Mouse (Mus musculus) embryonic facial prominence, embryonic 15.5 days (tissue): ENCODE results near the gene Zfp423. TPM values are rescaled to one million over a fixed set of nuclear protein-coding genes. Genes with fewer than 3 reads are reported as not detected.

Experiments used
- ATAC-seq: fragments of 200-750 bp; cut with Nextera tagmentation; 2 replicates; pipeline ENCODE4 v1.8.0; 2017; ENCODE audit warnings: low read depth, moderate TSS enrichment; ENCODE audit not compliant: insufficient number of reproducible peaks, low FRiP score, low TSS enrichment
- H3K27ac ChIP-seq: fragments of 300-500 bp; sonication (generic); replicated peaks from 2 replicates; pipeline ENCODE4 v1.5.1; 2015; ENCODE audit warnings: mild to moderate bottlenecking, inconsistent platforms
- H3K27me3 ChIP-seq: fragments of 300-500 bp; sonication (generic); 2 replicates; pipeline ENCODE4 v1.6.1; 2015; ENCODE audit warnings: inconsistent platforms
- H3K36me3 ChIP-seq: fragments of 300-500 bp; sonication (generic); 2 replicates; pipeline ENCODE4 v1.6.1; 2015; ENCODE audit warnings: mild to moderate bottlenecking, inconsistent platforms
- H3K4me1 ChIP-seq: fragments of 300-500 bp; sonication (generic); 2 replicates; pipeline ENCODE4 v1.6.1; 2015; ENCODE audit warnings: inconsistent platforms
- H3K4me2 ChIP-seq: fragments of 300-500 bp; sonication (generic); replicated peaks from 2 replicates; pipeline ENCODE4 v1.6.1; 2015; ENCODE audit warnings: mild to moderate bottlenecking, inconsistent platforms
- H3K4me3 ChIP-seq: fragments of 300-500 bp; sonication (generic); replicated peaks from 2 replicates; pipeline ENCODE4 v1.5.1; 2015; ENCODE audit warnings: mild to moderate bottlenecking, inconsistent platforms
- H3K9ac ChIP-seq: fragments of 300-500 bp; sonication (generic); 2 replicates; pipeline ENCODE4 v1.6.1; 2015; ENCODE audit warnings: inconsistent platforms
- H3K9me3 ChIP-seq: fragments of 300-500 bp; sonication (generic); replicated peaks from 2 replicates; pipeline ENCODE4 v1.6.1; 2016; ENCODE audit warnings: inconsistent platforms
- WGBS: fragments of 180-500 bp; shearing (Covaris S2); methylation state at CpG from one replicate; pipeline ENCODE4 v1.1.7; 2015; 5-methylcytosine and 5-hydroxymethylcytosine counted together
- polyA plus RNA-seq: library from polyadenylated mRNA; unstranded; fragments of >200 nt; fragmentation: Nextera tagmentation; extraction: Ambion mirVana; gene quantifications from 2 replicates; pipeline ENCODE4 v1.2.1, GENCODE M21; 2015

Gene Zfp423
- polyA plus RNA-seq, 1 experiment from 2014 or later, result 20.5 TPM

DNA sequence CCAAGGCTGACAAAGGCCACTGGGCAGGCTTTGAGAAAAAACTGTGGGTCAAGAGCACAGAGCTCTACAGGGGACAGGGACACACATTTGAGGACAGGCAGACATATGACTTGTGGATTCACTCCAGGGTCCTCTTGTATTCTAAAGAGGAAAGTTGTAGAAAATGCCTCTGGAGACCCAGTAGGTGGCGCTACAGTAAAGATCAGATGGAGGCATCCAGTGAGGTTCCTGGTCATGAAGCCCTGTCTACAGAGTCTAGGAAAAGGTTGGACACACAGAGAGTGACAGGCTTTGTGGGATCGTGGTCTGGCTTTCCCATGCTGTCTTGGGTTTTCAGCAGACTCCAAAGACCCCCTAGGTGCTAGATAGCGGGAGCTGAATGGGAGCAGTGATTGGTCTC, 318.5 kb downstream of the Zfp423 start:
- H3K27me3 ChIP-seq, result no peaks in the 10 kb centered on the region
- peaks cover 14% of the 10 kb centered on the region for H3K4me1 ChIP-seq
- no peak overlapping the region for H3K4me2 ChIP-seq
- H3K4me3 ChIP-seq, result no peak overlapping the region
- no peak for ATAC-seq
- H3K9ac ChIP-seq, result no peak overlapping the region
- H3K27ac ChIP-seq, result no peak overlapping the region
- no peaks in the 10 kb centered on the region for H3K36me3 ChIP-seq
- 42% methylated on average over 3 of the region's 3 CpGs for WGBS
- no peaks in the 10 kb centered on the region for H3K9me3 ChIP-seq

DNA sequence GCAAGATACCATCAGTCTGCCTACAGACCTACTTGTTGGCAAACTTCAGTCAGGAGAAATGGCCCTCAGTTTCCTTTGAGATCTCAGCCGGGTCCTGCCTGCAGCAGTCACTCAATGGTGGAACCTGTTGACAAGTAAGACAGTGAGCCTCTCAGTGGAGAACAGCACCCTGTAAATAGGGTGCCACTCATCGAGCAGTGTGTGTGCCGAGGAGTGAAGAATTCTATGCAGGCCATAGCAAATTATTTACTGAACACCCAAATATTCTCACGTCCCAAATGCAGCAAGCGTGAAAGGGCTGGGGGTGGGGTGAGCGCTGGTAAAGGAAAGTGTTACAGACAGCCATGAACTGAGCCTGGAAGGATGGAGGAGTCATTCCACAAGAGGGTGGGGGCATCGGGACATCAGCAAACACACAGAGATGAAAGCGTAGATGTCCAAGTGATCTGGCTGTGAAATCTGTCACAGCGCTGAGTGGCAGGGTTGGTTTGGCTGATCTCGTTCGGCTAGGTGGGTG, 323.1 kb downstream of the Zfp423 start:
- no peak overlapping the region for H3K4me3 ChIP-seq
- H3K27ac ChIP-seq, result no peak overlapping the region
- WGBS, result 76% methylated on average over 11 of the region's 11 CpGs
- no peaks in the 10 kb centered on the region for H3K27me3 ChIP-seq
- H3K4me1 ChIP-seq, result 0 out of 2 replicates have a peak, but pooled peaks cover 3% of the 10 kb centered on the region
- no peak overlapping the region for H3K4me2 ChIP-seq
- H3K9me3 ChIP-seq, result no peaks in the 10 kb centered on the region
- no peak overlapping the region for H3K9ac ChIP-seq
- H3K36me3 ChIP-seq, result no peaks in the 10 kb centered on the region
- no peak for ATAC-seq

DNA sequence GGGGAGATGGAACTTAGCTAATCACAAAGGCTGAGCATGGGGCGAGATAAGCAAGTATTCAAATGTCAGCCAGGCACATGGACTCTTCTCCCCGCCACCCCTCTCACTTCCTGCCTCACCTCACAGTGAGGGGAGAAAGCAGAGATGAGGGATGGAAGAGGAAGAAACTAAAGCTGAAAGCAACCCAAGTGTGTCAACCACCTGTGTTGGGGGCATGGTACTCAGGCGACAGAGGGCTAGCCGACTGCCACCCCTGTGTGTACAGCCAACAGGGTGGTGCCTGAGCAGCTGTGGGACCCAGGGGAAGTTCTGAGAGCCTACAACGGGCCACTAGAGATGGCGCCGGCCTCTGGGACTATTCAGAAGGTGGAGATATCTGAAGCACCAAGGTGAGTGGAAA, 327.6 kb downstream of the Zfp423 start:
- WGBS, result 86% methylated on average over 7 of the region's 7 CpGs
- Histone ChIP-seq H3K4me3 (no peak overlapping the region), H3K9ac (no peak overlapping the region), H3K4me1 (no peaks in the 10 kb centered on the region), H3K4me2 (no peak overlapping the region), H3K9me3 (no peaks in the 10 kb centered on the region), H3K27ac (no peak overlapping the region), H3K27me3 (no peaks in the 10 kb centered on the region), H3K36me3 (no peaks in the 10 kb centered on the region)
- no peak for ATAC-seq

DNA sequence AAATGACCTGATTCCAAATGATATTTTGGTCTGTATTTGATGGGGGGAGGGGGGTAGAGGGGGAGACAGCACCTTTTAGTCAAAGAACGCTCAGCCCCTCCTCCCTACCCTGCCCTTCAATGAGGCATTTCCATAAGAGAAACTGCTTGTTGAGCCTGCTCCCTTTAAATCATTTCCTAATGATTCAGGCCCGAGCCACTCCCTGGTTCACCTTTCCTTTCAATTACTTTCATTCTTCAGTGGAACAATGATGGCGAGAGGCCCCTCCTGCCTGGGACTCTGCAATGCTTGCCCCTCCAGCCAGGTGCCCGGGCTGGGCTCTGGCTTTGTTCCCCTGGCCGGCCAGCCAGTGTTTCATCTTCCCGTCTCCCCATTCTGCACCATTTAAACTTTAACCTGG, 329.7 kb downstream of the Zfp423 start:
- WGBS, result 42% methylated on average over 6 of the region's 6 CpGs
- no peak overlapping the region for H3K4me3 ChIP-seq
- ATAC-seq, result no peak

DNA sequence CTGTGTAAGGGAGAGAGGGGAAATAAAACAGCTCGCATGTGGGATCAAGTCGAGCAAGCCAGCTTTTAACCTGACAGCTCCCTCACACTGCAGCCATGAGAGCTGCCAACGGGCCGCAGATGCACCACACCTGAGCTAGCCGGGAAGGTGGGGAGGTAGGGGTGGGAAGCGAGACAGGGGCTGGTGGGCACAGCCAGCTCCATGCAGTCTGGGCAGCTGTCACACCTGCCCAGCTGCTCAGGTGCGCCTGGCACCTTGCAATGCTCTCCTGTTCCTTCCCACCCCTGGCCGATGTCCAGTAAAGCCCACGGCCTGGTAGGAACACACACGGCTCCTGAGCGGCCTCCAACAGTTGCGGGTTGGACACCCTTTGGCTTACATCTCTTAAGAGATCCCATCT, 338.2 kb downstream of the Zfp423 start:
- H3K9ac ChIP-seq, result no peak overlapping the region
- 0 out of 2 replicates have a peak, but pooled peaks cover 3% of the 10 kb centered on the region for H3K4me1 ChIP-seq
- H3K4me2 ChIP-seq, result no peak overlapping the region
- 76% methylated on average over 12 of the region's 12 CpGs for WGBS
- no peaks in the 10 kb centered on the region for H3K27me3 ChIP-seq
- no peaks in the 10 kb centered on the region for H3K9me3 ChIP-seq
- H3K27ac ChIP-seq, result no peak overlapping the region
- no peak overlapping the region for H3K4me3 ChIP-seq
- no peak for ATAC-seq
- H3K36me3 ChIP-seq, result no peaks in the 10 kb centered on the region

More for the DNA sequence above, 329.7 kb downstream of the Zfp423 start:
- no peaks in the 10 kb centered on the region for H3K9me3 ChIP-seq
- no peaks in the 10 kb centered on the region for H3K4me1 ChIP-seq
- no peaks in the 10 kb centered on the region for H3K27me3 ChIP-seq
- H3K4me2 ChIP-seq, result no peak overlapping the region
- no peaks in the 10 kb centered on the region for H3K36me3 ChIP-seq
- no peak overlapping the region for H3K27ac ChIP-seq
- no peak overlapping the region for H3K9ac ChIP-seq

DNA sequence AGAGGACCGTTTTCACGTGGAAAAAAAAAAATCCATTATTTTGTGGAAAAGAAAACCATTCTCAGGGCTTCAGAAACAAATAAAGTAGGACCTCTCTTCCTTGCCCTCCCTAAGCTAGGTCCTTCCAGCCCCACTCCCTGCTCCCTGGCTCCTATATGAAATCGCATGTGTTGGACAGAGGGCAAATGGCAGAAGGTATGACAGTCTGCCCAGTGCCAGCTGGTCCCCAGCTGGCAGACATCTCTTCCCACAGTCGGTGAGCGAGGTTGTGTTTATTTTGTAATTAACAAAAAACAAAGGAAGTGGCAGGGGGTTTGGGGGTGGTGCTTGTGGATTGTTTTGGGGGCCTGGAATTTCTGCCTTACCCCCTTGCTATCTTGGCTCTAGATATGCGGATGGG, 339.2 kb downstream of the Zfp423 start:
- Histone ChIP-seq H3K4me1 (0 out of 2 replicates have a peak, but pooled peaks cover 3% of the 10 kb centered on the region), H3K27me3 (no peaks in the 10 kb centered on the region), H3K9ac (no peak overlapping the region), H3K36me3 (no peaks in the 10 kb centered on the region), H3K4me3 (no peak overlapping the region), H3K9me3 (no peaks in the 10 kb centered on the region), H3K27ac (no peak overlapping the region), H3K4me2 (no peak overlapping the region)
- no peak for ATAC-seq
- 63% methylated on average over 6 of the region's 6 CpGs for WGBS

DNA sequence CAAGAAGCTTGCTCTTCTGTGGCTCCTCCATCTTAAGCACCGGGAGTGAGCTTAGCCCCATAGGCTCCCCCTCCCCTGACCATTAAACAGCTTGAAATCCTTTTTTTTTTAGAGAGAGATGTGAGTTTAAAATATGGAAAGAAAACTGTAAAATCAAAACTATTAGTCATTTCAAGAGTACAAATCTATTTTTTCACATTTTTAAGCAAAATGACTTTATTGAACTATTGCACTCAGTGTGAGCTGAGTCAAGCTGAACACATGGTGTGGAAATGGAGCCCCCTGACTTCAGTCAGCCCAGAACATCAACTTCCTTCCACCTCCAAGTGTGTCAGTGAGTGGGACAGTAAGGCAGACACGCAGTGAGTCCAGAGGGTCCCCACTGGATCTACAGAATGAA, 339.9 kb downstream of the Zfp423 start:
- no peak for ATAC-seq
- WGBS, result 67% methylated on average over 2 of the region's 2 CpGs

DNA sequence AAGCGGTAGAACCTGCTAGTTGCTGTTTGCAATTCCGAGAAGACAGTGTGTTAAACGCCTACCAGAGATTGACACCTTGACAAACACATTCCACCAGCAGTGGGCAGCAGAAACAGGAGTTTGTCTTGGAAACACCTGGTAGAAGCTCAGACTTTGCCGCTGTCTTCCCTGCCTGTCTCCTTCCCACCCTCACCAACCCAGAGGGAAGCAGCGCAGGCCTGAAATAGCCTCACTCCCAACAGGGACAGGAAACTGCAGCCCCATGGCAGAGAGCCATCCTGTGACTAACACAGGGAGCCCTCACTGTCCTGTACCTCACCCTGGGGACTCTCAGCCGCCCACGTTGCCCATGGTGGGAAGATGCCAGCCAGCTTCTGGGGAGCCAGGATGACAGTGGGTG, 340.3 kb downstream of the Zfp423 start:
- no peak for ATAC-seq
- Histone ChIP-seq H3K4me3 (no peak overlapping the region), H3K27ac (no peak overlapping the region), H3K9ac (no peak overlapping the region), H3K9me3 (no peaks in the 10 kb centered on the region), H3K27me3 (no peaks in the 10 kb centered on the region), H3K4me2 (no peak overlapping the region), H3K36me3 (no peaks in the 10 kb centered on the region), H3K4me1 (0 out of 2 replicates have a peak, but pooled peaks cover 3% of the 10 kb centered on the region)
- WGBS, result 48% methylated on average over 7 of the region's 7 CpGs

More for the DNA sequence above, 339.9 kb downstream of the Zfp423 start:
- H3K4me3 ChIP-seq, result no peak overlapping the region
- H3K4me2 ChIP-seq, result no peak overlapping the region
- H3K27ac ChIP-seq, result no peak overlapping the region
- 0 out of 2 replicates have a peak, but pooled peaks cover 3% of the 10 kb centered on the region for H3K4me1 ChIP-seq
- no peaks in the 10 kb centered on the region for H3K27me3 ChIP-seq
- H3K36me3 ChIP-seq, result no peaks in the 10 kb centered on the region
- H3K9me3 ChIP-seq, result no peaks in the 10 kb centered on the region
- no peak overlapping the region for H3K9ac ChIP-seq

DNA sequence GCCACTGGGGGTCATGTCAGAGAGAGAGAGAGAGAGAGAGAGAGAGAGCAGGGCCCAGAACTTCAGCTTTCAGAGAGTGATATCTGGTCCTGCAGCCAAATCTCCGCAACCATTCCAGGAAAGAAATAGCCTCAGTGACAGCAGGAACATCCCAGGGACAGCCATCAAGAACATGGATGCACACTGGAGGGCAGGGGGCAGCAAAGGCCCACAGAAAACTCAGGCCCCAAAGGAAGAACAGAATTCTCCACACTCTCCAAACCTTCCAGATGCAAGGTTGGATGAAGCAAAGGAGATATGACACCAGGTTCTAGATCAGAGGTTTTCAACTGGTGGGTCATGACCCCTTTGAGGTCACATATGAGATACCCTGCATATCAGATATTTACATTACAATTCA, 345.7 kb downstream of the Zfp423 start:
- no peak for ATAC-seq
- WGBS, result 86% methylated on average over 1 of the region's 1 CpGs
- Histone ChIP-seq H3K36me3 (no peaks in the 10 kb centered on the region), H3K9ac (no peak overlapping the region), H3K27me3 (no peaks in the 10 kb centered on the region), H3K4me3 (no peak overlapping the region), H3K4me1 (no peaks in the 10 kb centered on the region), H3K9me3 (no peaks in the 10 kb centered on the region), H3K27ac (no peak overlapping the region), H3K4me2 (no peak overlapping the region)

Other genes with a start within 250 kb of the Zfp423 start
- gene Cnep1r1, start 159.2 kb upstream of the Zfp423 start, polyA plus RNA-seq, result 55.5 and 62.8 TPM in 2 replicates
- 47.1 and 50.5 TPM in 2 replicates for gene Heatr3, start 178.3 kb upstream of the Zfp423 start, polyA plus RNA-seq
- gene Tent4b, start 239.6 kb upstream of the Zfp423 start, polyA plus RNA-seq, result 8.6 and 8.9 TPM in 2 replicates